Mouse (Mus musculus): ENCODE measurements around the gene 9830107B12Rik.

GRCm38 (mm10) chr17:48146120-48146519 lies at the start of gene 9830107B12Rik:
- TF ChIP-seq GATA1 (IDR thresholded peaks at IDR 0.05; ENCODE audit: low read length): no peak
- TF ChIP-seq TAL1 (IDR thresholded peaks at IDR 0.05; ENCODE audit: low read length): no peak

Measured in erythroblast, embryonic 14.5 days (primary cell).